Mouse (Mus musculus): Measurements from ENCODE around the gene Tmem132a.

Gene Tmem132a

GRCm38 (mm10) chr19:10878201-10878837 lies 8.6 kb upstream of the Tmem132a start:
- DNase-seq (ENCODE audit: low read depth, low spot score), result no peak

- DNase-seq (ENCODE audit: low read depth, low spot score), result no peak
These were observed 1.7 kb upstream of the Tmem132a start for GRCm38 (mm10) chr19:10871328-10871961.

- DNase-seq (ENCODE audit: low read depth, low spot score), result no peak
These were observed 936 bp upstream of the Tmem132a start for GRCm38 (mm10) chr19:10870676-10871075.

GRCm38 (mm10) chr19:10869241-10869885 lies 377 bp downstream of the Tmem132a start:
- DNase-seq (ENCODE audit: low read depth, low spot score), result peak; percentile 27

GRCm38 (mm10) chr19:10868623-10869141 lies 1.1 kb downstream of the Tmem132a start:
- no peak for DNase-seq (ENCODE audit: low read depth, low spot score)

- no peak for DNase-seq (ENCODE audit: low read depth, low spot score)
These were observed 1.7 kb downstream of the Tmem132a start for GRCm38 (mm10) chr19:10867946-10868622.

- no peak for DNase-seq (ENCODE audit: low read depth, low spot score)
These were observed 3.4 kb downstream of the Tmem132a start for GRCm38 (mm10) chr19:10866351-10866750.

GRCm38 (mm10) chr19:10860072-10860497 lies 9.7 kb downstream of the Tmem132a start:
- DNase-seq (ENCODE audit: low read depth, low spot score), result no peak

GRCm38 (mm10) chr19:10856520-10856919 lies 13.2 kb downstream of the Tmem132a start:
- no peak for DNase-seq (ENCODE audit: low read depth, low spot score)

GRCm38 (mm10) chr19:10855422-10855821 lies 14.3 kb downstream of the Tmem132a start:
- DNase-seq (ENCODE audit: low read depth, low spot score), result no peak

GRCm38 (mm10) chr19:10847311-10848087 lies 22.2 kb downstream of the Tmem132a start:
- DNase-seq (ENCODE audit: low read depth, low spot score), result no peak

GRCm38 (mm10) chr19:10846150-10846549 lies 23.6 kb downstream of the Tmem132a start:
- no peak for DNase-seq (ENCODE audit: low read depth, low spot score)

- DNase-seq (ENCODE audit: low read depth, low spot score), result no peak
These were observed 24.3 kb downstream of the Tmem132a start for GRCm38 (mm10) chr19:10845454-10845853.

GRCm38 (mm10) chr19:10844206-10844605 lies 25.5 kb downstream of the Tmem132a start:
- no peak for DNase-seq (ENCODE audit: low read depth, low spot score)

GRCm38 (mm10) chr19:10842914-10843313 lies 26.8 kb downstream of the Tmem132a start:
- peak; percentile 29 for DNase-seq (ENCODE audit: low read depth, low spot score)

- peak; percentile 45 for DNase-seq (ENCODE audit: low read depth, low spot score)
These were observed 27.8 kb downstream of the Tmem132a start for GRCm38 (mm10) chr19:10841721-10842626.

GRCm38 (mm10) chr19:10839010-10839892 lies 30.5 kb downstream of the Tmem132a start, which contains the start of gene Slc15a3:
Slc15a3 (plus strand) TSS chr19:10839727.
- peak; percentile 52 for DNase-seq (ENCODE audit: low read depth, low spot score)

GRCm38 (mm10) chr19:10835671-10836070 lies 34.1 kb downstream of the Tmem132a start:
- no peak for DNase-seq (ENCODE audit: low read depth, low spot score)

- no peak for DNase-seq (ENCODE audit: low read depth, low spot score)
These were observed 36.1 kb downstream of the Tmem132a start for GRCm38 (mm10) chr19:10833611-10834010.
